7 mouse cellular contexts compared by ENCODE assay signal in genomic region chr4:154141009-154141867, GRCm38 (mm10). TPM values are rescaled to one million over a fixed set of nuclear protein-coding genes. Genes with fewer than 3 reads are reported as not detected.
DNase-seq lines count a peak whose midpoint lies in the region; ATAC-seq and TF ChIP-seq lines count a peak whose summit lies in the region.

No protein-coding gene starts in this region.

- no peak for TF ChIP-seq POLR2A in limb, embryonic 14.5 days (IDR thresholded peaks at IDR 0.05; ENCODE audit: borderline replicate concordance, extremely low read depth, insufficient read depth, insufficient read length)

- no peak overlapping the region for H3K9ac ChIP-seq in lung, embryonic 15.5 days
- no peak overlapping the region for H3K9ac ChIP-seq in forebrain, embryonic 12.5 days
- no peak overlapping the region; the same call in 1 of the 2 replicates for H3K9ac ChIP-seq in limb, embryonic 14.5 days (ENCODE audit: low read depth, low read length, severe bottlenecking)

- H3K9me3 ChIP-seq in lung, embryonic 15.5 days = no peaks in the 10 kb centered on the region
- no peaks in the 10 kb centered on the region for H3K9me3 ChIP-seq in forebrain, embryonic 12.5 days
- H3K9me3 ChIP-seq in limb, embryonic 14.5 days (ENCODE audit: control insufficient read depth, low read length) = no peaks in the 10 kb centered on the region

- WGBS in lung, embryonic 15.5 days = 2% methylated on average over 42 of the region's 42 CpGs
- WGBS in forebrain, embryonic 12.5 days = 2% methylated on average over 42 of the region's 42 CpGs
- 2% methylated on average over 42 of the region's 42 CpGs for WGBS in limb, embryonic 14.5 days

- no peak for DNase-seq in lung, postnatal 25 days (ENCODE audit: low spot score)
- DNase-seq in limb, embryonic 14.5 days (ENCODE audit: low spot score) = no peak
- peak; percentile 33 for DNase-seq in splenic B cell, adult 2 months (ENCODE audit: low read depth, low spot score)
- DNase-seq in adrenal gland, postnatal 36 days = no peak
- no peak for DNase-seq in right cerebral cortex, postnatal 36 days (ENCODE audit: low spot score in 2 of 2)

- 0 out of 2 replicates have a peak, but pooled peaks cover under 1% of the 10 kb centered on the region for H3K36me3 ChIP-seq in lung, embryonic 15.5 days
- H3K36me3 ChIP-seq in forebrain, embryonic 12.5 days (replicated peaks) = peaks cover 6% of the 10 kb centered on the region
- H3K36me3 ChIP-seq in limb, embryonic 14.5 days (ENCODE audit: control insufficient read depth, insufficient read depth, low read length) = peaks cover 1% of the 10 kb centered on the region; the same call in 1 of the 2 replicates
- H3K36me3 ChIP-seq in splenic B cell, adult 2 months (ENCODE audit: control insufficient read depth, insufficient read depth, low read length, poor library complexity, severe bottlenecking) = no peaks in the 10 kb centered on the region

- peak overlapping the region; percentile 94 for H3K4me2 ChIP-seq in lung, embryonic 15.5 days
- peak overlapping the region; percentile 91 for H3K4me2 ChIP-seq in forebrain, embryonic 12.5 days
- no peak overlapping the region for H3K4me2 ChIP-seq in limb, embryonic 14.5 days (replicated peaks; ENCODE audit: low read depth, low read length, severe bottlenecking)

- no peak overlapping the region for H3K27ac ChIP-seq in lung, embryonic 15.5 days
- H3K27ac ChIP-seq in forebrain, embryonic 12.5 days = no peak overlapping the region
- H3K27ac ChIP-seq in limb, embryonic 14.5 days (replicated peaks; ENCODE audit: low read depth, low read length) = no peak overlapping the region

- ATAC-seq in lung, embryonic 15.5 days (ENCODE audit: borderline replicate concordance, extremely low read depth, low FRiP score, low TSS enrichment) = no peak
- ATAC-seq in forebrain, embryonic 12.5 days (ENCODE audit: low FRiP score) = no peak
- ATAC-seq in limb, embryonic 14.5 days (ENCODE audit: low FRiP score, low read depth) = no peak

- H3K4me3 ChIP-seq in lung, embryonic 15.5 days = peak overlapping the region; percentile 85
- peak overlapping the region; percentile 83 for H3K4me3 ChIP-seq in forebrain, embryonic 12.5 days (replicated peaks)
- peak overlapping the region; percentile 3; the same call in 1 of the 2 replicates for H3K4me3 ChIP-seq in limb, embryonic 14.5 days (replicated peaks; ENCODE audit: low read length)

- H3K27me3 ChIP-seq in lung, embryonic 15.5 days = peaks cover 57% of the 10 kb centered on the region
- peaks cover 56% of the 10 kb centered on the region for H3K27me3 ChIP-seq in forebrain, embryonic 12.5 days
- peaks cover 47% of the 10 kb centered on the region for H3K27me3 ChIP-seq in limb, embryonic 14.5 days (ENCODE audit: control insufficient read depth, insufficient read depth, low read length)
- H3K27me3 ChIP-seq in splenic B cell, adult 2 months (ENCODE audit: control insufficient read depth, insufficient read depth, low read length, poor library complexity, severe bottlenecking) = peaks cover 4% of the 10 kb centered on the region; the same call in 1 of the 2 replicates

- peaks cover 36% of the 10 kb centered on the region for H3K4me1 ChIP-seq in lung, embryonic 15.5 days
- H3K4me1 ChIP-seq in forebrain, embryonic 12.5 days = peaks cover 38% of the 10 kb centered on the region
- peaks cover 15% of the 10 kb centered on the region; the same call in 1 of the 2 replicates for H3K4me1 ChIP-seq in limb, embryonic 14.5 days (ENCODE audit: control insufficient read depth, insufficient read depth, low read length)

RNA-seq across cellular contexts. Expression of gene Wrap73, which starts 0.9 kb away (rescaled TPM):
- 39.5 and 41.7 TPM in 2 replicates for polyA plus RNA-seq in lung, embryonic 15.5 days (2015; fragmentation: Nextera tagmentation; extraction: Ambion mirVana)
- 52.0 and 54.6 TPM in 2 replicates for polyA plus RNA-seq in forebrain, embryonic 12.5 days (2016; fragmentation: Nextera tagmentation; extraction: Ambion mirVana)
- 37.9 and 47.7 TPM in 2 replicates for polyA plus RNA-seq in limb, embryonic 14.5 days (2012; rRNA removed)
- 38.2 and 45.3 TPM in 2 replicates for polyA plus RNA-seq in limb, embryonic 14.5 days (2014; fragmentation: Nextera tagmentation; extraction: Ambion mirVana)
- total RNA-seq in adrenal gland, postnatal 36 days (2021) = 10 to 100 TPM; 20.3 to 22.6 TPM

RNA-seq across cellular contexts. Expression of gene Trp73, which starts 1.2 kb away (rescaled TPM):
- polyA plus RNA-seq in lung, embryonic 15.5 days (2015; fragmentation: Nextera tagmentation; extraction: Ambion mirVana) = 1.6 and 1.8 TPM in 2 replicates
- 9.0 and 9.1 TPM in 2 replicates for polyA plus RNA-seq in forebrain, embryonic 12.5 days (2016; fragmentation: Nextera tagmentation; extraction: Ambion mirVana)
- 2.2 TPM in 2 replicates for polyA plus RNA-seq in limb, embryonic 14.5 days (2012; rRNA removed)
- polyA plus RNA-seq in limb, embryonic 14.5 days (2014; fragmentation: Nextera tagmentation; extraction: Ambion mirVana) = 2.6 and 2.9 TPM in 2 replicates
- not detected for total RNA-seq in adrenal gland, postnatal 36 days (2021)

RNA-seq across cellular contexts. Expression of gene Tprgl, which starts 19.2 kb away (rescaled TPM):
- polyA plus RNA-seq in lung, embryonic 15.5 days (2015; fragmentation: Nextera tagmentation; extraction: Ambion mirVana) = 141 and 143 TPM in 2 replicates
- 127 and 131 TPM in 2 replicates for polyA plus RNA-seq in forebrain, embryonic 12.5 days (2016; fragmentation: Nextera tagmentation; extraction: Ambion mirVana)
- 95.7 and 106 TPM in 2 replicates for polyA plus RNA-seq in limb, embryonic 14.5 days (2012; rRNA removed)
- 156 and 157 TPM in 2 replicates for polyA plus RNA-seq in limb, embryonic 14.5 days (2014; fragmentation: Nextera tagmentation; extraction: Ambion mirVana)
- 100 to 1,000 TPM; 159 to 168 TPM for total RNA-seq in adrenal gland, postnatal 36 days (2021)

RNA-seq across cellular contexts. Expression of gene Megf6, which starts 29.3 kb away (rescaled TPM):
- 20.9 and 23.3 TPM in 2 replicates for polyA plus RNA-seq in lung, embryonic 15.5 days (2015; fragmentation: Nextera tagmentation; extraction: Ambion mirVana)
- polyA plus RNA-seq in forebrain, embryonic 12.5 days (2016; fragmentation: Nextera tagmentation; extraction: Ambion mirVana) = 19.9 and 21.7 TPM in 2 replicates
- 81.1 and 107 TPM in 2 replicates for polyA plus RNA-seq in limb, embryonic 14.5 days (2012; rRNA removed)
- 99.9 and 103 TPM in 2 replicates for polyA plus RNA-seq in limb, embryonic 14.5 days (2014; fragmentation: Nextera tagmentation; extraction: Ambion mirVana)
- 1 to 10 TPM; 2.9 to 3.4 TPM for total RNA-seq in adrenal gland, postnatal 36 days (2021)

Comparison
In these comparisons a context has a peak if more than half of its experiments do, and no peak if none do; other contexts are left out.
1. H3K4me3 ChIP-seq: peak in every context shown above with its lines; median percentile 85 in lung, embryonic 15.5 days; 83 in forebrain, embryonic 12.5 days; 3 in limb, embryonic 14.5 days.